ENCODE assay signal across 25 mouse cellular contexts in the genomic region with DNA sequence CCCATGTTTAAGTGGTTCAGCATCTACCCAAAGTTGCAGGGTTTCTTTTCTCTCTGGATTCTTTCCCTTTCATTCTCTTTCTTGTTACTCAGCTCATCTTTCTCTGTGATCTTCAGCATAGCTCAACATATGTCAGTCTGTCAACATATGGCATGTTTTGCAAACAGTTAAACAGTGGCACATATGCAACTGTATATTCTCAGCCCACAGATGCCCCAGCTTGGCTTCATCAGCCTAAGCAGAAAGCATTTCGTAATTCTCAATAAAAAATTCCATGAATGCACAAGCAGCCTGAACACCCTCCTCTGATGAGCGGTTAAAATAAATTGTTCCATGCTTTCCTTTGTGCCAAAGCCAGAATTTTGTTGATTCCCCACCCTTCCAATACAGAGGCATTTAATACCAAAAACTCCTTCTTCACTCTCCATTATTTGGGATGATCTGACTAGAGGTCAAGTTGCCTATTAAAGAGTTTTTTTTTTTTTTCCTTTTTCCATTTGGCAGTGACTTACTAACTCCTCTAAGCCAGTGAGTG. TPM values are rescaled to one million over a fixed set of nuclear protein-coding genes. Genes with fewer than 3 reads are reported as not detected.
DNase-seq lines count a peak whose midpoint lies in the region; ATAC-seq and TF ChIP-seq lines count a peak whose summit lies in the region.
"Had no signal": no experiment of that assay in that cellular context is flagged by ENCODE, and none has a peak within 500 bp of the region (broad histone marks: within the 10 kb centered on the region; RNA-seq: fewer than 3 reads in every experiment).

No protein-coding gene starts in this region.

- no peak overlapping the region for H3K9ac ChIP-seq in forebrain, embryonic 13.5 days
- H3K9ac ChIP-seq in forebrain, embryonic 11.5 days (ENCODE audit: low read length), result no peak overlapping the region
- H3K9ac ChIP-seq in lung, postnatal 0 days (replicated peaks; ENCODE audit: low read depth), result no peak overlapping the region
- H3K9ac ChIP-seq: embryonic facial prominence, embryonic 12.5 days; heart, embryonic 15.5 days; hindbrain, embryonic 13.5 days had no signal

- no peak for TF ChIP-seq POLR2A in lung, adult 2 months (IDR thresholded peaks at IDR 0.05; ENCODE audit: borderline replicate concordance, extremely low read depth, low read depth, low read length)

- no peak for TF ChIP-seq EP300 in lung, postnatal 0 days (IDR thresholded peaks at IDR 0.05)

- DNase-seq in forebrain, embryonic 11.5 days (ENCODE audit: low spot score), result no peak
- DNase-seq in layer of hippocampus, adult 9-11 months, result peak; percentile 9
- DNase-seq in layer of hippocampus, postnatal 10 days (ENCODE audit: low spot score in 2 of 2), result no peak
- peak; percentile 12 for DNase-seq in lung, postnatal 0 days (ENCODE audit: low spot score)
- no peak for DNase-seq in lung, adult 2 months
- peak; percentile 8 for DNase-seq in lung, postnatal 36 days
- DNase-seq in gastrocnemius, postnatal 4 days (ENCODE audit: low spot score in 2 of 2), result no peak
- DNase-seq: adrenal gland, postnatal 14 days; cerebellum, adult 11 months; cerebellum, adult 8-10 months; cerebellum, postnatal 14 days; embryo, embryonic 11 days; gastrocnemius, postnatal 10 days; heart, adult 2 months; heart, postnatal 14 days had no signal

- no peak for TF ChIP-seq CTCF in lung, postnatal 0 days (IDR thresholded peaks at IDR 0.05)
- TF ChIP-seq CTCF in lung, adult 2 months (IDR thresholded peaks at IDR 0.05; ENCODE audit: insufficient read depth, low read length), result no peak

- peak; percentile 53; the same call in 1 of the 2 replicates for ATAC-seq in forebrain, embryonic 13.5 days
- no peak for ATAC-seq in forebrain, embryonic 11.5 days (replicated peaks; ENCODE audit: low FRiP score)
- no peak for ATAC-seq in lung, postnatal 0 days
- ATAC-seq: activated CD4-positive, CD25-positive, alpha-beta regulatory T cell, adult 4 months; hindbrain, postnatal 0 days; Patski had no signal

- no peak overlapping the region for H3K4me2 ChIP-seq in forebrain, embryonic 13.5 days
- H3K4me2 ChIP-seq in forebrain, embryonic 11.5 days (ENCODE audit: low read depth, low read length, severe bottlenecking), result no peak overlapping the region
- no peak overlapping the region for H3K4me2 ChIP-seq in lung, postnatal 0 days (replicated peaks; ENCODE audit: low read depth, low read length)
- H3K4me2 ChIP-seq: embryonic facial prominence, embryonic 12.5 days; heart, embryonic 11.5 days; heart, embryonic 15.5 days; hindbrain, embryonic 13.5 days had no signal

- H3K4me1 ChIP-seq in forebrain, embryonic 13.5 days, result no peaks in the 10 kb centered on the region
- H3K4me1 ChIP-seq in forebrain, embryonic 11.5 days (replicated peaks; ENCODE audit: control insufficient read depth, insufficient read depth, low read length), result no peaks in the 10 kb centered on the region
- no peaks in the 10 kb centered on the region for H3K4me1 ChIP-seq in lung, postnatal 0 days (ENCODE audit: insufficient read depth, low read depth, low read length)
- H3K4me1 ChIP-seq in lung, adult 2 months (ENCODE audit: control insufficient read depth, insufficient read depth, low read length), result no peaks in the 10 kb centered on the region
- H3K4me1 ChIP-seq: embryonic facial prominence, embryonic 12.5 days; heart, embryonic 15.5 days; hindbrain, embryonic 13.5 days had no signal

- H3K27ac ChIP-seq in forebrain, embryonic 13.5 days, result no peak overlapping the region
- no peak overlapping the region for H3K27ac ChIP-seq in forebrain, embryonic 11.5 days (ENCODE audit: low read depth, low read length)
- H3K27ac ChIP-seq in lung, postnatal 0 days (ENCODE audit: low read length), result no peak overlapping the region
- H3K27ac ChIP-seq: embryonic facial prominence, embryonic 12.5 days; heart, adult 2 months; heart, embryonic 15.5 days; hindbrain, embryonic 13.5 days; hindbrain, postnatal 0 days had no signal

- no peaks in the 10 kb centered on the region for H3K9me3 ChIP-seq in forebrain, embryonic 13.5 days (replicated peaks)
- H3K9me3 ChIP-seq in forebrain, embryonic 11.5 days (ENCODE audit: control insufficient read depth, low read length), result no peaks in the 10 kb centered on the region
- H3K9me3 ChIP-seq in lung, postnatal 0 days (ENCODE audit: low read length), result no peaks in the 10 kb centered on the region
- H3K9me3 ChIP-seq: embryonic facial prominence, embryonic 12.5 days; heart, embryonic 15.5 days; hindbrain, embryonic 13.5 days had no signal

- no peaks in the 10 kb centered on the region for H3K36me3 ChIP-seq in forebrain, embryonic 13.5 days (ENCODE audit: poor library complexity, severe bottlenecking)
- H3K36me3 ChIP-seq in forebrain, embryonic 11.5 days (ENCODE audit: control insufficient read depth, insufficient read depth, low read length), result no peaks in the 10 kb centered on the region
- no peaks in the 10 kb centered on the region for H3K36me3 ChIP-seq in lung, postnatal 0 days (ENCODE audit: insufficient read depth, low read length)
- H3K36me3 ChIP-seq: embryonic facial prominence, embryonic 12.5 days; heart, embryonic 15.5 days; hindbrain, embryonic 13.5 days had no signal

- 78% methylated on average over 2 of the region's 2 CpGs for WGBS in forebrain, embryonic 13.5 days
- 90% methylated on average over 2 of the region's 2 CpGs for WGBS in forebrain, embryonic 11.5 days
- WGBS in lung, postnatal 0 days, result 59% methylated on average over 2 of the region's 2 CpGs
- WGBS in lung, adult 2 months, result 69% methylated on average over 2 of the region's 2 CpGs

- H3K4me3 ChIP-seq in forebrain, embryonic 13.5 days, result no peak overlapping the region
- H3K4me3 ChIP-seq in forebrain, embryonic 11.5 days (ENCODE audit: low read depth, low read length), result no peak overlapping the region
- no peak overlapping the region for H3K4me3 ChIP-seq in lung, postnatal 0 days (ENCODE audit: low read depth, low read length)
- no peak overlapping the region for H3K4me3 ChIP-seq in lung, adult 2 months (replicated peaks; ENCODE audit: extremely low read depth, low read depth, low read length)
- H3K4me3 ChIP-seq: embryonic facial prominence, embryonic 12.5 days; heart, adult 2 months; heart, embryonic 15.5 days; hindbrain, embryonic 13.5 days had no signal

- no peaks in the 10 kb centered on the region; the same call in 1 of the 2 replicates for H3K27me3 ChIP-seq in forebrain, embryonic 13.5 days
- H3K27me3 ChIP-seq in forebrain, embryonic 11.5 days (ENCODE audit: control insufficient read depth, insufficient read depth, low read length), result no peaks in the 10 kb centered on the region
- H3K27me3 ChIP-seq in lung, postnatal 0 days (replicated peaks; ENCODE audit: insufficient read depth, low read length), result no peaks in the 10 kb centered on the region
- H3K27me3 ChIP-seq: embryonic facial prominence, embryonic 12.5 days; heart, embryonic 15.5 days had no signal

RNA-seq across cellular contexts. Expression of a gene that starts 46.9 kb away (rescaled TPM):
- 2.1 and 2.5 TPM in 2 replicates for polyA plus RNA-seq in forebrain, embryonic 13.5 days (2015; fragmentation: Nextera tagmentation; extraction: Ambion mirVana)
- 3.6 and 4.6 TPM in 2 replicates for polyA plus RNA-seq in forebrain, embryonic 11.5 days (2014; fragmentation: Nextera tagmentation; extraction: Ambion mirVana)
- total RNA-seq in layer of hippocampus, postnatal 10 days (2021), result 1 to 10 TPM; 4.5 to 4.6 TPM
- polyA plus RNA-seq in lung, postnatal 0 days (2015; fragmentation: Nextera tagmentation; extraction: Ambion mirVana), result 0.49 and 0.81 TPM in 2 replicates
- 0.33 and 0.35 TPM in 2 replicates for polyA plus RNA-seq in lung, adult 2 months (2012; rRNA removed)
- total RNA-seq in gastrocnemius, postnatal 4 days (2021), result 1 to 10 TPM; 2.7 to 3.0 TPM
- total RNA-seq: hematopoietic stem cell, adult 5-6 weeks; MEL had no signal
- polyA plus RNA-seq: activated CD4-positive, CD25-positive, alpha-beta regulatory T cell, adult 4 months had no signal

Comparison
In these comparisons a context has a peak if more than half of its experiments do, and no peak if none do; other contexts are left out.
1. DNase-seq: peak in layer of hippocampus, adult 9-11 months (single experiment), lung, postnatal 0 days (single experiment) and lung, postnatal 36 days (single experiment); none in forebrain, embryonic 11.5 days (single experiment), layer of hippocampus, postnatal 10 days (0 of 2), lung, adult 2 months (single experiment) and gastrocnemius, postnatal 4 days (0 of 2).